Mouse (Mus musculus) stomach, postnatal 0 days (tissue): ENCODE results near the gene Fam71f1.

Source experiments
- CTCF ChIP-seq: IDR thresholded peaks from 2 replicates; pipeline ENCODE4 v1.5.1; 2016; ENCODE audit warnings: antibody characterized with exemption, low read depth, mild to moderate bottlenecking, moderate library complexity
- EP300 ChIP-seq: optimal IDR thresholded peaks from 2 replicates; pipeline ENCODE3; 2016; ENCODE audit warnings: antibody characterized with exemption

DNA sequence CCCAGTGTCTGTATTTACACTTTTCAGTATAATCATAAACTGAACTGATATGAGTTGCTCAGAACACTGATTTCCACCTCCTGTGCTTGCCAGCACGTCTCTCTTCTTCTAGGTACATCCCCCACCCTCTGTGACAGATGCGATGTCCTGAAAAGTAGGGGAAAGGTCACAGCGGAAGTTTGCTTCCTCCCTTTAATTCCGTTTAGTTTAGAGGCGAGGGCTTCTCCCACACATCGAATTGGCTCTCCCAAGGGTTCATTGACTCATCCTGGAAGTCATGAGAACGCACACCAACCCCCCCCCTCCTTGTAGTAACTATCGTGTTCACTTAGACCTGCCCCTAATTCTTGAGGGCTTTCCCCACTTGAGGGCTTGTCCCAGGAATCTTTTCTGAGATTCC lies 48.0 kb upstream of the Fam71f1 start:
- no peak for TF ChIP-seq CTCF
- TF ChIP-seq EP300, result no peak
